In the genomic region with DNA sequence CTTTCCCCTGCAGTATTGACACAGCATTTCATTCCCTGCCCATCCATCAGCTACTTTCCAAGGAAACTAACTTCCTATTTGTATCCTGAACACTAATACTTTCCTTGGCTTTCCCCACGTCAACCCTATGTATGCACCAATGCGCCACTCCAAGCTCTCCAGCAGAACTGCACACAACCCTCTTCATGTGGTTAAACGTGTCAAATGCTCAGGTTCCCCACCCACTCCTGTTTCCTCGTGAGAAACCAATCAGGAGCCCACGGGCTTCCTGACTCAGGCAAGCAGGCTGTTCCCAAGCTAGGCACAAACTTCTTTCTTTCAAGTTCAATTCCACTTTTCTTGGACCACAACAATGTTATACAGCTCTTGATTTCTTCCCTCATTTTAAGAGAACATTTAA, we compare ENCODE assay signal across 21 mouse cellular contexts.
DNase-seq lines count a peak whose midpoint lies in the region; ATAC-seq and TF ChIP-seq lines count a peak whose summit lies in the region.
"Had no signal": no experiment of that assay in that cellular context is flagged by ENCODE, and none has a peak within 500 bp of the region (broad histone marks: within the 10 kb centered on the region; RNA-seq: fewer than 3 reads in every experiment).

No protein-coding gene starts in this region.

- H3K79me2 ChIP-seq in heart, adult 2 months (replicated peaks; ENCODE audit: control insufficient read depth, insufficient read depth, low read length): 0 out of 2 replicates have a peak, but pooled peaks cover 1% of the 10 kb centered on the region

- 0 out of 2 replicates have a peak, but pooled peaks cover 4% of the 10 kb centered on the region for H3K4me1 ChIP-seq in heart, postnatal 0 days (ENCODE audit: control insufficient read depth, insufficient read depth)
- no peaks in the 10 kb centered on the region; the same call in 1 of the 2 replicates for H3K4me1 ChIP-seq in heart, adult 2 months (ENCODE audit: control insufficient read depth, insufficient read depth, low read length)
- H3K4me1 ChIP-seq in megakaryocyte, embryonic 14.5 days: peaks cover 34% of the 10 kb centered on the region
- no peaks in the 10 kb centered on the region for H3K4me1 ChIP-seq in hindbrain, embryonic 11.5 days (replicated peaks; ENCODE audit: control insufficient read depth, insufficient read depth, low read length)
- H3K4me1 ChIP-seq: embryonic facial prominence, embryonic 15.5 days; hindbrain, embryonic 13.5 days; intestine, embryonic 15.5 days had no signal

- no peak overlapping the region for H3K4me2 ChIP-seq in heart, postnatal 0 days (ENCODE audit: low read depth, low read length)
- no peak overlapping the region for H3K4me2 ChIP-seq in hindbrain, embryonic 11.5 days (replicated peaks; ENCODE audit: low read depth, low read length)
- H3K4me2 ChIP-seq: embryonic facial prominence, embryonic 15.5 days; forebrain, embryonic 15.5 days; heart, embryonic 13.5 days; hindbrain, embryonic 13.5 days; intestine, embryonic 15.5 days had no signal

- no peak for DNase-seq in heart, postnatal 0 days (ENCODE audit: low spot score)
- DNase-seq in heart, adult 2 months: no peak
- DNase-seq in CD4-positive helper T cell, adult 2 months (ENCODE audit: low read depth, low spot score): peak; percentile 21
- no peak for DNase-seq in ovary, adult 18-20 months (ENCODE audit: low spot score)
- DNase-seq in hindbrain, embryonic 11.5 days (ENCODE audit: low spot score): no peak
- DNase-seq: adrenal gland, postnatal 10 days; cerebellum, adult 2 months; cerebellum, postnatal 10 days; embryo, embryonic 11 days; gastrocnemius, postnatal 14 days; heart, postnatal 10 days; heart, postnatal 4 days had no signal

- no peaks in the 10 kb centered on the region for H3K9me3 ChIP-seq in heart, postnatal 0 days (replicated peaks; ENCODE audit: control insufficient read depth, low read length)
- no peaks in the 10 kb centered on the region for H3K9me3 ChIP-seq in megakaryocyte, embryonic 14.5 days
- no peaks in the 10 kb centered on the region for H3K9me3 ChIP-seq in hindbrain, embryonic 11.5 days (ENCODE audit: control insufficient read depth, low read length)
- H3K9me3 ChIP-seq: embryonic facial prominence, embryonic 15.5 days; forebrain, embryonic 15.5 days; heart, embryonic 13.5 days; hindbrain, embryonic 13.5 days; intestine, embryonic 15.5 days had no signal

- H3K27me3 ChIP-seq in heart, postnatal 0 days (ENCODE audit: control insufficient read depth, insufficient read depth, low read length): no peaks in the 10 kb centered on the region
- H3K27me3 ChIP-seq in heart, adult 2 months (ENCODE audit: control insufficient read depth, insufficient read depth, low read length): no peaks in the 10 kb centered on the region
- no peaks in the 10 kb centered on the region for H3K27me3 ChIP-seq in megakaryocyte, embryonic 14.5 days (replicated peaks)
- no peaks in the 10 kb centered on the region for H3K27me3 ChIP-seq in hindbrain, embryonic 11.5 days (ENCODE audit: control insufficient read depth, insufficient read depth, low read length)
- H3K27me3 ChIP-seq: embryonic facial prominence, embryonic 15.5 days; forebrain, embryonic 15.5 days; heart, embryonic 13.5 days; hindbrain, embryonic 13.5 days; intestine, embryonic 15.5 days had no signal

- TF ChIP-seq EP300 in heart, postnatal 0 days (IDR thresholded peaks at IDR 0.05; ENCODE audit: low read depth): no peak
- TF ChIP-seq EP300 in heart, adult 2 months (IDR thresholded peaks at IDR 0.05; ENCODE audit: insufficient read depth, low read depth, low read length): no peak

- TF ChIP-seq POLR2A in heart, adult 2 months (IDR thresholded peaks at IDR 0.05; ENCODE audit: insufficient read depth, low read depth, low read length): no peak

- H3K36me3 ChIP-seq in heart, postnatal 0 days (replicated peaks; ENCODE audit: control insufficient read depth, insufficient read depth, low read length): no peaks in the 10 kb centered on the region; the same call in 1 of the 2 replicates
- peaks cover 2% of the 10 kb centered on the region; the same call in 1 of the 2 replicates for H3K36me3 ChIP-seq in heart, adult 2 months (ENCODE audit: control insufficient read depth, insufficient read depth, low read length)
- H3K36me3 ChIP-seq in megakaryocyte, embryonic 14.5 days (replicated peaks; ENCODE audit: low read length): peaks cover 14% of the 10 kb centered on the region
- peaks cover 6% of the 10 kb centered on the region; the same call in 1 of the 2 replicates for H3K36me3 ChIP-seq in hindbrain, embryonic 11.5 days (ENCODE audit: control insufficient read depth, insufficient read depth, low read length)

- no peak overlapping the region for H3K4me3 ChIP-seq in heart, postnatal 0 days (ENCODE audit: low read depth, low read length)
- H3K4me3 ChIP-seq in heart, adult 2 months: no peak overlapping the region
- peak overlapping the region; percentile 66 for H3K4me3 ChIP-seq in megakaryocyte, embryonic 14.5 days (replicated peaks)
- H3K4me3 ChIP-seq in hindbrain, embryonic 11.5 days (ENCODE audit: low read depth, low read length): no peak overlapping the region
- H3K4me3 ChIP-seq: embryonic facial prominence, embryonic 15.5 days; erythroblast, embryonic 14.5 days; forebrain, embryonic 15.5 days; heart, embryonic 13.5 days; hindbrain, embryonic 13.5 days; intestine, embryonic 15.5 days had no signal

- no peak for TF ChIP-seq CTCF in heart, postnatal 0 days (IDR thresholded peaks at IDR 0.05; ENCODE audit: low read depth)
- TF ChIP-seq CTCF in heart, adult 2 months (IDR thresholded peaks at IDR 0.05): no peak

- H3K27ac ChIP-seq in heart, postnatal 0 days (ENCODE audit: low read depth): peak overlapping the region; percentile 32; the same call in 1 of the 2 replicates
- no peak overlapping the region; the same call in 1 of the 2 replicates for H3K27ac ChIP-seq in heart, adult 2 months
- H3K27ac ChIP-seq in hindbrain, embryonic 11.5 days (ENCODE audit: low read depth, low read length): no peak overlapping the region
- H3K27ac ChIP-seq: embryonic facial prominence, embryonic 15.5 days; forebrain, embryonic 15.5 days; heart, embryonic 13.5 days; hindbrain, embryonic 13.5 days; hindbrain, postnatal 0 days; intestine, embryonic 15.5 days had no signal

- intact Hi-C loops in heart, adult 2 months (cut with DNase I): loop anchor here (10.0 kb wide), 1 partner anchor 96 kb away; no protein-coding TSS in a partner anchor

- H3K9ac ChIP-seq in heart, postnatal 0 days (replicated peaks; ENCODE audit: low read depth, low read length): no peak overlapping the region
- H3K9ac ChIP-seq in heart, adult 2 months (ENCODE audit: low read depth, low read length): no peak overlapping the region
- H3K9ac ChIP-seq in hindbrain, embryonic 11.5 days (ENCODE audit: low read depth, low read length): no peak overlapping the region
- H3K9ac ChIP-seq: embryonic facial prominence, embryonic 15.5 days; forebrain, embryonic 15.5 days; heart, embryonic 13.5 days; hindbrain, embryonic 13.5 days; intestine, embryonic 15.5 days had no signal

- ATAC-seq in heart, postnatal 0 days (ENCODE audit: insufficient read depth, low read depth): no peak
- peak; percentile 76 for ATAC-seq in common myeloid progenitor, adult 5-6 weeks (replicated peaks; ENCODE audit: low read depth, poor library complexity, severe bottlenecking)
- no peak for ATAC-seq in hindbrain, embryonic 11.5 days (ENCODE audit: low FRiP score)
- ATAC-seq: forebrain, embryonic 15.5 days; hindbrain, postnatal 0 days; intestine, embryonic 15.5 days had no signal

- WGBS in heart, postnatal 0 days: 50% methylated on average over 5 of the region's 5 CpGs
- WGBS in heart, adult 2 months: 55% methylated on average over 5 of the region's 5 CpGs
- WGBS in hindbrain, embryonic 11.5 days: 78% methylated on average over 5 of the region's 5 CpGs
